Mouse (Mus musculus) mouse trophoblast stem cell (cell line): ENCODE data around the gene Insrr.
"Not testable (repeated sequence)": the region's sequence is repeated elsewhere in the genome, so short reads cannot be mapped to it uniquely, and the experiment has no call there.

Experiments used
- in situ Hi-C, 2 experiments: fragments of 300-500 bp; cut with MseI, MboI; formaldehyde crosslinking; loops; 2 replicates in 1 of 2; 3 replicates in 1 of 2; pipeline ENCODE4 v1.15.1; 2025

Insrr gene

GRCm38 (mm10) chr3:87832109-87832859, 35.5 kb downstream of the Insrr start:
- in situ Hi-C loops = loop anchor here in 1 of 2 experiments (10.0 kb wide), 1 partner anchor 57 kb away; no protein-coding TSS in a partner anchor

GRCm38 (mm10) chr3:87833482-87833881, 36.7 kb downstream of the Insrr start:
- in situ Hi-C loops = loop anchor here in 1 of 2 experiments (10.0 kb wide), 1 partner anchor 59 kb away; no protein-coding TSS in a partner anchor

GRCm38 (mm10) chr3:87838622-87839021, 41.9 kb downstream of the Insrr start:
- in situ Hi-C loops = loop anchor here in 1 of 2 experiments (10.0 kb wide), 1 partner anchor 64 kb away; no protein-coding TSS in a partner anchor

GRCm38 (mm10) chr3:87840858-87841257, 44.1 kb downstream of the Insrr start:
- in situ Hi-C loops = no loop called here

GRCm38 (mm10) chr3:87844981-87845380, 48.2 kb downstream of the Insrr start:
- in situ Hi-C loops = no loop called here

DNA sequence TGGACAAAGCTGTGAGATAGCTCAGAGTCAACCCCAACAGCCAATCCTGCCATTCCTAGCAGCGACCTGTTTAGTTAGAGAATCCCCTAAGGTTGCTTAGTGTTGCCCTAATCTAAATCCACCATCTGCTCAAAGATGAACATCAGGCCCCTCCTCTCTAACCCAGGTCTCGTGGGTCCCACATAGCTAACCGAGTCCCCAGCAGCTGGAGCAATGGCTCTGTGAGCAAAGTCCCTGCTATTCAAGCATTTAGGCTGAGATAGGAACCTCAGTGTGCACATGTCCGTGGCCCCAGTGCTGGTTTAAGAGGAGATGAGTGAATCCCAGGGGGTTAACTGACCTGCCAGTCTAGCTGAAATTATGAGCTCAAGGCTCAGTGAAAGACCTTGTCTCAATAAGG, 49.4 kb downstream of the Insrr start:
- in situ Hi-C loops = no loop called here

DNA sequence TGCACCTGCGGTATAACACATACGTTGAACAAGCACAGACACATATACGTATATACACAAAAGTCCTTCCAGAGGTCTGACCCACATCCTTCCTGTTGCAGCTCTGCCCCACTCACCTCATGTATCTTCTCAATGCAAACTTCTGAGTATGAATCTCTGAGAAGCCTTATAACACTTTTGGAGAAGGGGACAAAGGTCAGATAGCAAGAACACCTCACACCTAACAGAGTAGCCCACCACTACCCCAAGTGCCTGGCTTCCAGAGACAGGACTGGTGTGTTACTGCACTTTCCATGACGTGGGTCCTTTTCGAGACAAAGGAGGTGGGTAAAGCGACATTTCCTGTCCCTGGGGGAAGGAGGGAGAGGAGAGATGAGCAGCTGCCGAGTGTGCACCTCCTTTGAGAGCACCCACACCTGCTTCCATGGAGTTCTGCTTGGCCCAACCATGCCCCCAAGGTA, 49.9 kb downstream of the Insrr start, which contains the start of gene Sh2d2a:
Gene Sh2d2a, plus strand, starts transcription at position 106 of the 461 bp plus-strand sequence.
- in situ Hi-C loops = no loop called here

GRCm38 (mm10) chr3:87847680-87848079, 50.9 kb downstream of the Insrr start:
- in situ Hi-C loops = no loop called here

- in situ Hi-C loops = no loop called here
These were observed 52.4 kb downstream of the Insrr start for GRCm38 (mm10) chr3:87849117-87849516.

DNA sequence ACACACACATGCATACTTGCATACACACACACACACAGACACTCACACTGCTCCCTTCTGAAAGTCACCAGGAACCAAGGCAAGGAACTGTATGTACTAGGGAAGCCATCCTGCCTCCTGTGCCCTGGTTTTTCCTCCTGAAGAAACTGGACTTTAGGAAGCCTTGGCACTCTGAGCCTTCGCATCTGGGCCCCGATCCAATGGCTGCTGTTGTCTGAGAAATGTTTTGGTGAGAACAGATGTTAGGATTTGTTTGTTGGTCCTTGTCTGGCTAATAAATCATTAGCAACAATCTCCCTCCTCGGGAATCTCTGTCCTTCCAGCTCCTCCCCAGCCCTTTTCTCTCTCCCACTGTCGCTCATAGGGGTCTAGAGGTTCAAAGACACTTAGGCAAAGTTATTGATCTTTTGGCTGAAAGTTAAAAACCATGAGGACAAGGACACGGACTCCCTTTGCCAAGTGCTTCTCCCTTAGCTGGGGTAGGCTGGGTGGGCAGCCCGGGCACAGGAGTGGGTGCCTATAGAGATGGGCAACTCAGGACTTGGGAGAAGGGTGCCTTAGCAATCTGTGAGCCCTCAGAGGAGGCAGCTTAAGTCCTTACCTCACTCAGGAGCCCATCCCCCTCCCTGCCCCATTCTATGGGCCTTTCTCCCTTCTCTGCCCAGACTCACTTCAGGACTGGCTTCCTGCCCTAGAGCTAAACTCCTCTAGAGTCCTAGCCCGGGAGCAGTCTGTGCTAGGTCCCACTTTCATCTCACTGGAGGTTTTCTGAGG, 58.2 kb downstream of the Insrr start:
- in situ Hi-C loops = no loop called here

- in situ Hi-C loops = no loop called here
These were observed 59.2 kb downstream of the Insrr start for GRCm38 (mm10) chr3:87855936-87856335.

GRCm38 (mm10) chr3:87857666-87858065, 60.9 kb downstream of the Insrr start:
- in situ Hi-C loops = no loop called here

- in situ Hi-C loops = no loop called here
These were observed 63.1 kb downstream of the Insrr start for GRCm38 (mm10) chr3:87859813-87860212.

- in situ Hi-C loops = not testable (repeated sequence)
These were observed 67.4 kb downstream of the Insrr start for GRCm38 (mm10) chr3:87864111-87864510.
